Mouse (Mus musculus): ENCODE measurements at regions not wholly inside any gene's neighbourhood (a gene's known extent, or its start where the extent isn't known, plus 50 kb on each side); places are given as distances from the start of the nearest gene placed in this dataset.

- in situ Hi-C loops (cut with MboI; ENCODE audit: low sequenced_read_pairs in 2 of 2, unreplicated experiment in 2 of 2) = no loop called here
- TF ChIP-seq ZNF384 (IDR thresholded peaks at IDR 0.05; ENCODE audit: low read depth, low read length) (no peak), ZC3H11A (IDR thresholded peaks at IDR 0.05; ENCODE audit: borderline replicate concordance, low read depth, low read length) (no peak), HCFC1 (IDR thresholded peaks at IDR 0.05; ENCODE audit: borderline replicate concordance, insufficient read depth, low read length) (no peak), MAFK (IDR thresholded peaks at IDR 0.05; ENCODE audit: insufficient read depth, low read depth, low read length) (no peak), CHD2 (IDR thresholded peaks at IDR 0.05; ENCODE audit: low read depth, low read length) (no peak)
- no peaks in the 10 kb centered on the region for H3K9me3 ChIP-seq (ENCODE audit: control insufficient read depth, insufficient read depth, low read depth, low read length)
- H3K27ac ChIP-seq (ENCODE audit: insufficient read depth, low read depth, low read length, poor library complexity, severe bottlenecking) = no peak overlapping the region
- no peak for DNase-seq (ENCODE audit: low read depth, low spot score)
- no peaks in the 10 kb centered on the region for H3K36me3 ChIP-seq (ENCODE audit: control insufficient read depth, insufficient read depth, low read length, poor library complexity, severe bottlenecking)
- H3K4me1 ChIP-seq (ENCODE audit: control insufficient read depth in 2 of 2, insufficient read depth in 2 of 2, low read length in 2 of 2, poor library complexity in 1 of 2) = no peaks in the 10 kb centered on the region
- no peak overlapping the region for H3K9ac ChIP-seq (ENCODE audit: insufficient read depth, low read depth, low read length, poor library complexity, severe bottlenecking)
- H3K4me3 ChIP-seq (ENCODE audit: insufficient read depth in 1 of 2, low read depth in 1 of 2, low read length in 2 of 2, poor library complexity in 1 of 2, severe bottlenecking in 1 of 2) = no peak overlapping the region
These were observed 1371.0 kb upstream of the Adam24 start for GRCm38 (mm10) chr8:39303742-39304336.

- Histone ChIP-seq H3K9me3 (ENCODE audit: control insufficient read depth, insufficient read depth, low read depth, low read length) (no peaks in the 10 kb centered on the region), H3K9ac (ENCODE audit: insufficient read depth, low read depth, low read length, poor library complexity, severe bottlenecking) (no peak overlapping the region), H3K4me1 (ENCODE audit: control insufficient read depth in 2 of 2, insufficient read depth in 2 of 2, low read length in 2 of 2, poor library complexity in 1 of 2) (no peaks in the 10 kb centered on the region), H3K4me3 (ENCODE audit: insufficient read depth in 1 of 2, low read depth in 1 of 2, low read length in 2 of 2, poor library complexity in 1 of 2, severe bottlenecking in 1 of 2) (no peak overlapping the region), H3K27ac (ENCODE audit: insufficient read depth, low read depth, low read length, poor library complexity, severe bottlenecking) (no peak overlapping the region), H3K36me3 (ENCODE audit: control insufficient read depth, insufficient read depth, low read length, poor library complexity, severe bottlenecking) (no peaks in the 10 kb centered on the region)
- no peak for DNase-seq (ENCODE audit: low read depth, low spot score)
- no peak for TF ChIP-seq ZC3H11A (IDR thresholded peaks at IDR 0.05; ENCODE audit: borderline replicate concordance, low read depth, low read length)
- TF ChIP-seq ZNF384 (IDR thresholded peaks at IDR 0.05; ENCODE audit: low read depth, low read length) = no peak
- no peak for TF ChIP-seq HCFC1 (IDR thresholded peaks at IDR 0.05; ENCODE audit: borderline replicate concordance, insufficient read depth, low read length)
- TF ChIP-seq CHD2 (IDR thresholded peaks at IDR 0.05; ENCODE audit: low read depth, low read length) = no peak
- no peak for TF ChIP-seq MAFK (IDR thresholded peaks at IDR 0.05; ENCODE audit: insufficient read depth, low read depth, low read length)
- in situ Hi-C loops (cut with MboI; ENCODE audit: low sequenced_read_pairs in 2 of 2, unreplicated experiment in 2 of 2) = no loop called here
These were observed 1361.0 kb upstream of the Adam24 start for GRCm38 (mm10) chr8:39313854-39314253.

GRCm38 (mm10) chr8:39315521-39316233 is 1359.2 kb upstream of the Adam24 start:
- TF ChIP-seq CHD2 (IDR thresholded peaks at IDR 0.05; ENCODE audit: low read depth, low read length) (no peak), HCFC1 (IDR thresholded peaks at IDR 0.05; ENCODE audit: borderline replicate concordance, insufficient read depth, low read length) (no peak), MAFK (IDR thresholded peaks at IDR 0.05; ENCODE audit: insufficient read depth, low read depth, low read length) (no peak), ZNF384 (IDR thresholded peaks at IDR 0.05; ENCODE audit: low read depth, low read length) (no peak), ZC3H11A (IDR thresholded peaks at IDR 0.05; ENCODE audit: borderline replicate concordance, low read depth, low read length) (no peak)
- H3K4me3 ChIP-seq (ENCODE audit: insufficient read depth in 1 of 2, low read depth in 1 of 2, low read length in 2 of 2, poor library complexity in 1 of 2, severe bottlenecking in 1 of 2) = no peak overlapping the region
- in situ Hi-C loops (cut with MboI; ENCODE audit: low sequenced_read_pairs in 2 of 2, unreplicated experiment in 2 of 2) = no loop called here
- no peaks in the 10 kb centered on the region for H3K9me3 ChIP-seq (ENCODE audit: control insufficient read depth, insufficient read depth, low read depth, low read length)
- H3K4me1 ChIP-seq (ENCODE audit: control insufficient read depth in 2 of 2, insufficient read depth in 2 of 2, low read length in 2 of 2, poor library complexity in 1 of 2) = no peaks in the 10 kb centered on the region
- no peaks in the 10 kb centered on the region for H3K36me3 ChIP-seq (ENCODE audit: control insufficient read depth, insufficient read depth, low read length, poor library complexity, severe bottlenecking)
- no peak overlapping the region for H3K27ac ChIP-seq (ENCODE audit: insufficient read depth, low read depth, low read length, poor library complexity, severe bottlenecking)
- no peak overlapping the region for H3K9ac ChIP-seq (ENCODE audit: insufficient read depth, low read depth, low read length, poor library complexity, severe bottlenecking)
- no peak for DNase-seq (ENCODE audit: low read depth, low spot score)

- no peak for TF ChIP-seq MAFK (IDR thresholded peaks at IDR 0.05; ENCODE audit: insufficient read depth, low read depth, low read length)
- TF ChIP-seq ZNF384 (IDR thresholded peaks at IDR 0.05; ENCODE audit: low read depth, low read length) = no peak
- no peak for TF ChIP-seq HCFC1 (IDR thresholded peaks at IDR 0.05; ENCODE audit: borderline replicate concordance, insufficient read depth, low read length)
- no peak for TF ChIP-seq CHD2 (IDR thresholded peaks at IDR 0.05; ENCODE audit: low read depth, low read length)
These were observed 1358.7 kb upstream of the Adam24 start for GRCm38 (mm10) chr8:39316234-39316568.

More at GRCm38 (mm10) chr8:39316234-39316568, 1358.7 kb upstream of the Adam24 start:
- Histone ChIP-seq H3K9ac (ENCODE audit: insufficient read depth, low read depth, low read length, poor library complexity, severe bottlenecking) (no peak overlapping the region), H3K27ac (ENCODE audit: insufficient read depth, low read depth, low read length, poor library complexity, severe bottlenecking) (no peak overlapping the region), H3K36me3 (ENCODE audit: control insufficient read depth, insufficient read depth, low read length, poor library complexity, severe bottlenecking) (no peaks in the 10 kb centered on the region), H3K9me3 (ENCODE audit: control insufficient read depth, insufficient read depth, low read depth, low read length) (no peaks in the 10 kb centered on the region), H3K4me3 (ENCODE audit: insufficient read depth in 1 of 2, low read depth in 1 of 2, low read length in 2 of 2, poor library complexity in 1 of 2, severe bottlenecking in 1 of 2) (no peak overlapping the region), H3K4me1 (ENCODE audit: control insufficient read depth in 2 of 2, insufficient read depth in 2 of 2, low read length in 2 of 2, poor library complexity in 1 of 2) (no peaks in the 10 kb centered on the region)
- in situ Hi-C loops (cut with MboI; ENCODE audit: low sequenced_read_pairs in 2 of 2, unreplicated experiment in 2 of 2) = no loop called here
- no peak for DNase-seq (ENCODE audit: low read depth, low spot score)

Measured in ES-E14 (cell line).